Mouse (Mus musculus): ENCODE results near the gene Pycard. TPM values are rescaled to one million over a fixed set of nuclear protein-coding genes. Genes with fewer than 3 reads are reported as not detected.
A peak's percentile ranks its signal among the peaks of the same experiment; 100 is the strongest.
"Not testable (repeated sequence)": the region's sequence is repeated elsewhere in the genome, so short reads cannot be mapped to it uniquely, and the experiment has no call there.

The Pycard gene
- polyA plus RNA-seq, 1 experiment from 2014 or later, result 42.8 TPM

GRCm38 (mm10) chr7:127967004-127967921 is 26.4 kb downstream of the Pycard start, which contains the start of gene Fus:
Fus (plus strand) TSS chr7:127967457.
- peak within 1 kb of the TSS; percentile 95 for H3K9ac ChIP-seq
- H3K9me3 ChIP-seq (replicated peaks), result no peaks in the 10 kb centered on the region
- peak within 1 kb of the TSS; percentile 96 for H3K27ac ChIP-seq
- WGBS, result under 1% methylated on average over 91 of the region's 92 CpGs
- ATAC-seq (replicated peaks; ENCODE audit: insufficient number of reproducible peaks, insufficient read depth, low FRiP score, low read depth), result peak; percentile 90
- H3K36me3 ChIP-seq, result peaks cover 23% of the 10 kb centered on the region
- H3K4me2 ChIP-seq, result peak within 1 kb of the TSS; percentile 71
- H3K4me1 ChIP-seq (replicated peaks), result peaks cover 18% of the 10 kb centered on the region
- no peaks in the 10 kb centered on the region for H3K27me3 ChIP-seq
- peak within 1 kb of the TSS; percentile 94 for H3K4me3 ChIP-seq

- Histone ChIP-seq H3K4me3 (peak overlapping the region; percentile 94), H3K27ac (peak overlapping the region; percentile 96), H3K27me3 (no peaks in the 10 kb centered on the region), H3K36me3 (peaks cover 15% of the 10 kb centered on the region), H3K9me3 (replicated peaks) (no peaks in the 10 kb centered on the region), H3K9ac (peak overlapping the region; percentile 95), H3K4me2 (peak overlapping the region; percentile 62), H3K4me1 (replicated peaks) (peaks cover 18% of the 10 kb centered on the region)
- ATAC-seq (replicated peaks; ENCODE audit: insufficient number of reproducible peaks, insufficient read depth, low FRiP score, low read depth), result no peak
- WGBS, result 13% methylated on average over 10 of the region's 10 CpGs
Measured at GRCm38 (mm10) chr7:127966371-127966918, 27.2 kb downstream of the Pycard start.

- H3K27ac ChIP-seq, result no peak overlapping the region
- no peaks in the 10 kb centered on the region for H3K27me3 ChIP-seq
- ATAC-seq (replicated peaks; ENCODE audit: insufficient number of reproducible peaks, insufficient read depth, low FRiP score, low read depth), result no peak
- H3K4me1 ChIP-seq (replicated peaks), result no peaks in the 10 kb centered on the region
- WGBS, result 46% methylated on average over 5 of the region's 5 CpGs
- no peak overlapping the region for H3K4me2 ChIP-seq
- no peak overlapping the region for H3K9ac ChIP-seq
- H3K4me3 ChIP-seq, result no peak overlapping the region
- no peaks in the 10 kb centered on the region for H3K36me3 ChIP-seq
- H3K9me3 ChIP-seq (replicated peaks), result no peaks in the 10 kb centered on the region
Measured at GRCm38 (mm10) chr7:127959364-127959763, 34.3 kb downstream of the Pycard start.

GRCm38 (mm10) chr7:127952864-127953581 is 40.6 kb downstream of the Pycard start:
- no peaks in the 10 kb centered on the region for H3K9me3 ChIP-seq (replicated peaks)
- H3K4me1 ChIP-seq (replicated peaks), result no peaks in the 10 kb centered on the region
- H3K4me2 ChIP-seq, result no peak overlapping the region
- H3K27ac ChIP-seq, result no peak overlapping the region
- WGBS, result 37% methylated on average over 13 of the region's 13 CpGs
- no peaks in the 10 kb centered on the region for H3K27me3 ChIP-seq
- no peak overlapping the region for H3K4me3 ChIP-seq
- H3K36me3 ChIP-seq, result no peaks in the 10 kb centered on the region
- H3K9ac ChIP-seq, result no peak overlapping the region
- ATAC-seq (replicated peaks; ENCODE audit: insufficient number of reproducible peaks, insufficient read depth, low FRiP score, low read depth), result no peak

- H3K27ac ChIP-seq, result no peak within 1 kb of the TSS
- no peaks in the 10 kb centered on the region for H3K36me3 ChIP-seq
- peaks cover 36% of the 10 kb centered on the region for H3K27me3 ChIP-seq
- H3K4me1 ChIP-seq (replicated peaks), result peaks cover 8% of the 10 kb centered on the region; the same call in 1 of the 2 replicates
- no peaks in the 10 kb centered on the region for H3K9me3 ChIP-seq (replicated peaks)
- H3K4me3 ChIP-seq, result no peak within 1 kb of the TSS
- H3K4me2 ChIP-seq, result no peak within 1 kb of the TSS
- H3K9ac ChIP-seq, result no peak within 1 kb of the TSS
- no peak for ATAC-seq (replicated peaks; ENCODE audit: insufficient number of reproducible peaks, insufficient read depth, low FRiP score, low read depth)
- WGBS, result 61% methylated on average over 6 of the region's 6 CpGs
Measured at GRCm38 (mm10) chr7:127946470-127947023, 47.1 kb downstream of the Pycard start, which contains the start of gene Prss36. Prss36 (minus strand) TSS chr7:127946725.

GRCm38 (mm10) chr7:127944614-127945013 is 49.1 kb downstream of the Pycard start:
- ATAC-seq (replicated peaks; ENCODE audit: insufficient number of reproducible peaks, insufficient read depth, low FRiP score, low read depth), result peak; percentile 69; the same call in 1 of the 2 replicates
- 12% methylated on average over 23 of the region's 23 CpGs for WGBS
- 0 out of 2 replicates have a peak overlapping the region, but pooled peaks have one; percentile 28 for H3K9ac ChIP-seq

GRCm38 (mm10) chr7:127942097-127942496 is 51.6 kb downstream of the Pycard start:
- WGBS, result 43% methylated on average over 2 of the region's 2 CpGs
- H3K4me2 ChIP-seq; H3K4me1 ChIP-seq (replicated peaks); ATAC-seq (replicated peaks; ENCODE audit: insufficient number of reproducible peaks, insufficient read depth, low FRiP score, low read depth); H3K36me3 ChIP-seq; H3K27ac ChIP-seq; H3K4me3 ChIP-seq; H3K9ac ChIP-seq; H3K9me3 ChIP-seq (replicated peaks): not testable (repeated sequence)
- peaks cover 36% of the 10 kb centered on the region for H3K27me3 ChIP-seq

More at GRCm38 (mm10) chr7:127944614-127945013, 49.1 kb downstream of the Pycard start:
- Histone ChIP-seq H3K4me1 (replicated peaks) (peaks cover 8% of the 10 kb centered on the region; the same call in 1 of the 2 replicates), H3K9me3 (replicated peaks) (no peaks in the 10 kb centered on the region), H3K36me3 (no peaks in the 10 kb centered on the region), H3K4me2 (peak overlapping the region; percentile 49), H3K4me3 (peak overlapping the region; percentile 24), H3K27ac (no peak overlapping the region), H3K27me3 (peaks cover 36% of the 10 kb centered on the region)

Other genes starting within 250 kb of the Pycard start
- gene Fbxl19, start 249.3 kb downstream of the Pycard start, polyA plus RNA-seq (2015; fragmentation: Nextera tagmentation; extraction: Ambion mirVana), result 1.4 and 2.2 TPM in 2 replicates
- 15.6 and 21.7 TPM in 2 replicates for gene Orai3, start 224.1 kb downstream of the Pycard start, polyA plus RNA-seq (2015; fragmentation: Nextera tagmentation; extraction: Ambion mirVana)
- 13.0 and 16.7 TPM in 2 replicates for gene Setd1a, start 217.2 kb downstream of the Pycard start, polyA plus RNA-seq (2015; fragmentation: Nextera tagmentation; extraction: Ambion mirVana)
- gene Gm49388, start 208.3 kb downstream of the Pycard start, polyA plus RNA-seq (2015; fragmentation: Nextera tagmentation; extraction: Ambion mirVana), result not detected in 2 replicates
- gene Hsd3b7, start 193.3 kb downstream of the Pycard start, polyA plus RNA-seq (2015; fragmentation: Nextera tagmentation; extraction: Ambion mirVana), result 22.0 and 24.0 TPM in 2 replicates
- gene Stx4a, start 169.6 kb downstream of the Pycard start, polyA plus RNA-seq (2015; fragmentation: Nextera tagmentation; extraction: Ambion mirVana), result 50.5 and 51.0 TPM in 2 replicates
- 1.4 and 2.1 TPM in 2 replicates for gene Stx1b, start 169.3 kb downstream of the Pycard start, polyA plus RNA-seq (2015; fragmentation: Nextera tagmentation; extraction: Ambion mirVana)
- 5.3 and 7.0 TPM in 2 replicates for gene Zfp646, start 117.6 kb downstream of the Pycard start, polyA plus RNA-seq (2015; fragmentation: Nextera tagmentation; extraction: Ambion mirVana)
- 7.9 and 11.1 TPM in 2 replicates for gene Zfp668, start 117.0 kb downstream of the Pycard start, polyA plus RNA-seq (2015; fragmentation: Nextera tagmentation; extraction: Ambion mirVana)
- 1.2 and 1.7 TPM in 2 replicates for gene Prss53, start 102.9 kb downstream of the Pycard start, polyA plus RNA-seq (2015; fragmentation: Nextera tagmentation; extraction: Ambion mirVana)
- gene Gm21974, start 98.4 kb downstream of the Pycard start, polyA plus RNA-seq (2015; fragmentation: Nextera tagmentation; extraction: Ambion mirVana), result not detected in 2 replicates
- 95.9 and 126 TPM in 2 replicates for gene Vkorc1, start 98.2 kb downstream of the Pycard start, polyA plus RNA-seq (2015; fragmentation: Nextera tagmentation; extraction: Ambion mirVana)
- 122 and 145 TPM in 2 replicates for gene Bckdk, start 89.8 kb downstream of the Pycard start, polyA plus RNA-seq (2015; fragmentation: Nextera tagmentation; extraction: Ambion mirVana)
- gene Kat8, start 81.4 kb downstream of the Pycard start, polyA plus RNA-seq (2015; fragmentation: Nextera tagmentation; extraction: Ambion mirVana), result 23.5 and 27.6 TPM in 2 replicates
- gene Prss8, start 63.8 kb downstream of the Pycard start, polyA plus RNA-seq (2015; fragmentation: Nextera tagmentation; extraction: Ambion mirVana), result 1.9 and 6.0 TPM in 2 replicates
- gene Prss36, start 47.1 kb downstream of the Pycard start, polyA plus RNA-seq (2015; fragmentation: Nextera tagmentation; extraction: Ambion mirVana), result 7.9 and 10.0 TPM in 2 replicates
- gene Fus, start 26.4 kb downstream of the Pycard start, polyA plus RNA-seq (2015; fragmentation: Nextera tagmentation; extraction: Ambion mirVana), result 254 and 307 TPM in 2 replicates
- gene Trim72, start 10.1 kb upstream of the Pycard start, polyA plus RNA-seq (2015; fragmentation: Nextera tagmentation; extraction: Ambion mirVana), result 0.77 and 1.1 TPM in 2 replicates
- gene Itgam, start 68.8 kb upstream of the Pycard start, polyA plus RNA-seq (2015; fragmentation: Nextera tagmentation; extraction: Ambion mirVana), result 0.69 and 1.6 TPM in 2 replicates
- not detected in 2 replicates for gene Gm49368, start 68.8 kb upstream of the Pycard start, polyA plus RNA-seq (2015; fragmentation: Nextera tagmentation; extraction: Ambion mirVana)
- 0.14 and 0.61 TPM in 2 replicates for gene Itgax, start 135.7 kb upstream of the Pycard start, polyA plus RNA-seq (2015; fragmentation: Nextera tagmentation; extraction: Ambion mirVana)
- 0.20 TPM in 2 replicates for gene Itgad, start 160.5 kb upstream of the Pycard start, polyA plus RNA-seq (2015; fragmentation: Nextera tagmentation; extraction: Ambion mirVana)
- 718 and 1,101 TPM in 2 replicates for gene Cox6a2, start 212.5 kb upstream of the Pycard start, polyA plus RNA-seq (2015; fragmentation: Nextera tagmentation; extraction: Ambion mirVana)
- gene Armc5, start 243.5 kb upstream of the Pycard start, polyA plus RNA-seq (2015; fragmentation: Nextera tagmentation; extraction: Ambion mirVana), result 11.5 and 14.9 TPM in 2 replicates
- gene 9130023H24Rik, start 244.2 kb upstream of the Pycard start, polyA plus RNA-seq (2015; fragmentation: Nextera tagmentation; extraction: Ambion mirVana), result 5.8 and 6.1 TPM in 2 replicates

Measured in heart, embryonic 15.5 days (tissue).